In genomic region chr5:148533924-148534323, GRCm38 (mm10) we compare ENCODE assay signal across 22 mouse cellular contexts. TPM values are rescaled to one million over a fixed set of nuclear protein-coding genes. Genes with fewer than 3 reads are reported as not detected.
A peak's percentile ranks its signal among the peaks of the same experiment; 100 is the strongest.
DNase-seq lines count a peak whose midpoint lies in the region; ATAC-seq and TF ChIP-seq lines count a peak whose summit lies in the region.
"Had no signal": no experiment of that assay in that cellular context is flagged by ENCODE, and none has a peak within 500 bp of the region (broad histone marks: within the 10 kb centered on the region; RNA-seq: fewer than 3 reads in every experiment).

No protein-coding gene starts in this region.

- no peak overlapping the region for H3K4me3 ChIP-seq in gastrocnemius, adult 2 months
- H3K4me3 ChIP-seq in heart, postnatal 0 days (ENCODE audit: low read depth, low read length), result no peak overlapping the region
- H3K4me3 ChIP-seq in heart, embryonic 12.5 days, result no peak overlapping the region
- H3K4me3 ChIP-seq in neural tube, embryonic 13.5 days, result no peak overlapping the region
- no peak overlapping the region for H3K4me3 ChIP-seq in layer of hippocampus, adult 2 months
- H3K4me3 ChIP-seq: embryonic facial prominence, embryonic 12.5 days; embryonic facial prominence, embryonic 15.5 days; heart, adult 2 months; heart, embryonic 10.5 days; hindbrain, embryonic 10.5 days; hindbrain, embryonic 13.5 days; intestine, embryonic 15.5 days had no signal

- 51% methylated on average over 2 of the region's 2 CpGs for WGBS in heart, postnatal 0 days
- WGBS in heart, embryonic 12.5 days, result 36% methylated on average over 2 of the region's 2 CpGs
- WGBS in neural tube, embryonic 13.5 days, result 73% methylated on average over 2 of the region's 2 CpGs

- intact Hi-C loops in gastrocnemius, adult 2 months (cut with DNase I), result loop anchor here (5.0 kb wide), 1 partner anchor 42 kb away; no protein-coding TSS in a partner anchor

- H3K4me1 ChIP-seq in heart, postnatal 0 days (ENCODE audit: control insufficient read depth, insufficient read depth), result peaks cover 26% of the 10 kb centered on the region
- peaks cover 32% of the 10 kb centered on the region for H3K4me1 ChIP-seq in heart, embryonic 12.5 days (replicated peaks)
- H3K4me1 ChIP-seq in neural tube, embryonic 13.5 days (replicated peaks), result peaks cover 51% of the 10 kb centered on the region

- no peak for TF ChIP-seq EP300 in heart, postnatal 0 days (IDR thresholded peaks at IDR 0.05; ENCODE audit: low read depth)

- H3K27me3 ChIP-seq in heart, postnatal 0 days (ENCODE audit: control insufficient read depth, insufficient read depth, low read length), result no peaks in the 10 kb centered on the region
- H3K27me3 ChIP-seq in heart, embryonic 12.5 days (replicated peaks), result no peaks in the 10 kb centered on the region
- no peaks in the 10 kb centered on the region for H3K27me3 ChIP-seq in neural tube, embryonic 13.5 days
- H3K27me3 ChIP-seq: CH12.LX; embryonic facial prominence, embryonic 12.5 days; embryonic facial prominence, embryonic 15.5 days; hindbrain, embryonic 13.5 days; intestine, embryonic 15.5 days had no signal

- ATAC-seq in heart, postnatal 0 days (ENCODE audit: insufficient read depth, low read depth), result no peak
- no peak for ATAC-seq in heart, embryonic 12.5 days (ENCODE audit: insufficient number of reproducible peaks, low FRiP score)
- no peak for ATAC-seq in neural tube, embryonic 13.5 days (ENCODE audit: low read depth)
- ATAC-seq: forebrain, embryonic 14.5 days; forebrain, postnatal 0 days; hindbrain, embryonic 16.5 days; intestine, embryonic 15.5 days had no signal

- H3K9ac ChIP-seq in heart, postnatal 0 days (replicated peaks; ENCODE audit: low read depth, low read length), result no peak overlapping the region
- no peak overlapping the region for H3K9ac ChIP-seq in heart, embryonic 12.5 days
- H3K9ac ChIP-seq in neural tube, embryonic 13.5 days, result no peak overlapping the region
- H3K9ac ChIP-seq: embryonic facial prominence, embryonic 12.5 days; embryonic facial prominence, embryonic 15.5 days; forebrain, postnatal 0 days; hindbrain, embryonic 13.5 days; intestine, embryonic 15.5 days had no signal

- H3K4me2 ChIP-seq in heart, postnatal 0 days (ENCODE audit: low read depth, low read length), result no peak overlapping the region; the same call in 1 of the 2 replicates
- H3K4me2 ChIP-seq in heart, embryonic 12.5 days, result no peak overlapping the region
- no peak overlapping the region for H3K4me2 ChIP-seq in neural tube, embryonic 13.5 days
- H3K4me2 ChIP-seq: embryonic facial prominence, embryonic 12.5 days; embryonic facial prominence, embryonic 15.5 days; hindbrain, embryonic 13.5 days; intestine, embryonic 15.5 days had no signal

- H3K36me3 ChIP-seq in heart, postnatal 0 days (replicated peaks; ENCODE audit: control insufficient read depth, insufficient read depth, low read length), result no peaks in the 10 kb centered on the region
- H3K36me3 ChIP-seq in heart, embryonic 12.5 days, result no peaks in the 10 kb centered on the region
- no peaks in the 10 kb centered on the region; the same call in 1 of the 2 replicates for H3K36me3 ChIP-seq in neural tube, embryonic 13.5 days
- H3K36me3 ChIP-seq: embryonic facial prominence, embryonic 12.5 days; embryonic facial prominence, embryonic 15.5 days; heart, embryonic 10.5 days; hindbrain, embryonic 10.5 days; hindbrain, embryonic 13.5 days; intestine, embryonic 15.5 days had no signal

- no peak for DNase-seq in gastrocnemius, adult 2 months
- DNase-seq in gastrocnemius, postnatal 4 days (ENCODE audit: low spot score in 2 of 2), result no peak
- no peak for DNase-seq in heart, postnatal 0 days (ENCODE audit: low spot score)
- DNase-seq in neural tube, embryonic 10.5 days (ENCODE audit: extremely low spot score, low spot score), result no peak
- DNase-seq in layer of hippocampus, adult 2 months (ENCODE audit: low spot score in 2 of 2), result no peak
- DNase-seq: B cell, adult 2 months; cerebellum, adult 11 months; gastrocnemius, postnatal 14 days; heart, adult 2 months had no signal

- TF ChIP-seq CTCF in gastrocnemius, adult 2 months (IDR thresholded peaks at IDR 0.05), result no peak
- no peak for TF ChIP-seq CTCF in heart, postnatal 0 days (IDR thresholded peaks at IDR 0.05; ENCODE audit: low read depth)
- TF ChIP-seq CTCF in layer of hippocampus, adult 2 months (conservative IDR thresholded peaks at IDR 0.05), result no peak

- peak overlapping the region; percentile 2; the same call in 1 of the 2 replicates for H3K27ac ChIP-seq in gastrocnemius, adult 2 months
- peak overlapping the region; percentile 17; the same call in 1 of the 2 replicates for H3K27ac ChIP-seq in heart, postnatal 0 days (ENCODE audit: low read depth)
- H3K27ac ChIP-seq in heart, embryonic 12.5 days (ENCODE audit: poor library complexity, severe bottlenecking), result no peak overlapping the region
- H3K27ac ChIP-seq in neural tube, embryonic 13.5 days (replicated peaks), result peak overlapping the region; percentile 6; the same call in 1 of the 2 replicates
- no peak overlapping the region for H3K27ac ChIP-seq in layer of hippocampus, adult 2 months
- H3K27ac ChIP-seq: embryonic facial prominence, embryonic 12.5 days; embryonic facial prominence, embryonic 15.5 days; heart, adult 2 months; heart, embryonic 10.5 days; hindbrain, embryonic 10.5 days; hindbrain, embryonic 13.5 days; intestine, embryonic 15.5 days had no signal

- no peaks in the 10 kb centered on the region for H3K9me3 ChIP-seq in heart, postnatal 0 days (replicated peaks; ENCODE audit: control insufficient read depth, low read length)
- no peaks in the 10 kb centered on the region for H3K9me3 ChIP-seq in heart, embryonic 12.5 days (replicated peaks)
- no peaks in the 10 kb centered on the region for H3K9me3 ChIP-seq in neural tube, embryonic 13.5 days
- H3K9me3 ChIP-seq: embryonic facial prominence, embryonic 12.5 days; embryonic facial prominence, embryonic 15.5 days; G1E; heart, embryonic 10.5 days; hindbrain, embryonic 10.5 days; hindbrain, embryonic 13.5 days; intestine, embryonic 15.5 days had no signal

RNA-seq across cellular contexts. Expression of gene Ubl3, which starts 18.7 kb away (rescaled TPM):
- total RNA-seq in gastrocnemius, adult 2 months (2021), result 100 to 1,000 TPM; 140 to 141 TPM
- 10 to 100 TPM; 82.3 to 92.1 TPM for total RNA-seq in gastrocnemius, postnatal 4 days (2021)
- 105 and 116 TPM in 2 replicates for total RNA-seq in heart, postnatal 0 days (2014; rRNA removed; ENCODE audit: low replicate concordance)
- 76.8 and 76.9 TPM in 2 replicates for polyA plus RNA-seq in heart, postnatal 0 days (2015; fragmentation: Nextera tagmentation; extraction: Ambion mirVana)
- 69.1 and 70.4 TPM in 2 replicates for polyA plus RNA-seq in heart, embryonic 12.5 days (2016; fragmentation: Nextera tagmentation; extraction: Ambion mirVana)
- 103 and 109 TPM in 2 replicates for polyA plus RNA-seq in neural tube, embryonic 13.5 days (2015; fragmentation: Nextera tagmentation; extraction: Ambion mirVana)
- total RNA-seq in layer of hippocampus, adult 2 months (2021), result 100 to 1,000 TPM; 221 to 227 TPM

Comparison
In these comparisons a context has a peak if more than half of its experiments do, and no peak if none do; other contexts are left out.
1. H3K27ac ChIP-seq: peak in gastrocnemius, adult 2 months (single experiment), heart, postnatal 0 days (single experiment) and neural tube, embryonic 13.5 days (single experiment); none in heart, embryonic 12.5 days (single experiment) and layer of hippocampus, adult 2 months (single experiment).